Mouse (Mus musculus) lung, postnatal 10 days (tissue): Measurements from ENCODE around the gene Maml3.
A peak's percentile ranks its signal among the peaks of the same experiment; 100 is the strongest.

ENCODE experiments used
- DNase-seq: peaks from one replicate; pipeline ENCODE4 v3.0.0; 2021

Maml3 gene

DNA sequence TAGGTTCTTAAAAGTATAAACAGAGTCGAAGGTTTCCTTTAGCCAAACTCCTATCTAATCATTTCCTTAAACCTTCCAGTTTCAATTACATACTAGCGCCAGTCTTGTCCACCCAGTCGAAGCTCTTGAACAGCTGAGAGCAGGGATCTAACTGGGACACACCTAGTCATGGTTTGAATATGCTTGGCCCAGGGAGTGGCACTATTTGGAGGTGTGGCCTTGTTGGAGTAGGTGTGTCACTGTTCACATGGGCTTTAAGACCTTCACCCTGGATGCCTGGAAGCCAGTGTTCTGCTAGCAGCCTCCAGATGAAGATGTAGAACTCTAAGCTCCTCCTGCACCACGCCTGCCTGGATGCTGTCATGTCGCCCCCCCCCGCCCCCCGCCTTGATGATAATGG lies 244.4 kb downstream of the Maml3 start:
- no peak for DNase-seq

DNA sequence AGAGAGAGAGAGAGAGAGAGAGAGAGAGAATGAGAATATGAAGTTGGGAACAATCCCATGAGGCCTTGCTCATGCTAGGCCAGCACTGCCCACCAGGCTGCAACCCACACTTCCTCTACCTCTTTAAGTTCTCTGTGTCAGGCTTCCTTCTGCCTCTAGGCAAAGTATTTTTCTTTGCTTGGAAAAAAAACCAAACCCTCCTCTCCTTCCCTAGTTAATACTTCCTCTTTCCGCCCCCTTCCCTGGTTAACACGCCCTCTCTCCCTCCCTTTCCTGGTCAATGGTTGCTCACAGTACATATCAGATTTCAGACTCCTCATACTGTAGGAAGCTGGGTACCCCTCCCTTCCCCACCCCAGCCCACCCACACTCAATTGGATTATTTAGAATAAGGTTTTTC lies 245.7 kb downstream of the Maml3 start:
- no peak for DNase-seq

DNA sequence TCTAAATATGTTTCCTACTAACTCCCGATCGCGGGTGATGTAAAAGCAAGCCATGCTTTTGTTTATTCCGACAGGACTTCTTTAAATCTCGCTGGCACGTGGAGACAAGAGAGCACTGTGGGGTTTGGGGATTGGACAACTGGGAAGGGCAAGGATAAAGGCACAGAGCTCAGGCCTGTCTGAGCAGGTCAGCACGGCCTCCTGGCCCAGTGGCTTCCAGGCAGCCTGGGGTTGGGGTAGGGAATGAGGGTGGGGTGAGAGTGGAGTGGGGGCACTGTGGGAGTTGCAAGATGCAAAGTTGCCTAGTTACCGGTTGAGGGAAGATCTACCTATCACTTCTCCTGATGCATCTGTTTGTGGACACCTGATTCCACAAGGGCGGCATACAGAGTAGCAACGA lies 250.7 kb downstream of the Maml3 start:
- no peak for DNase-seq

DNA sequence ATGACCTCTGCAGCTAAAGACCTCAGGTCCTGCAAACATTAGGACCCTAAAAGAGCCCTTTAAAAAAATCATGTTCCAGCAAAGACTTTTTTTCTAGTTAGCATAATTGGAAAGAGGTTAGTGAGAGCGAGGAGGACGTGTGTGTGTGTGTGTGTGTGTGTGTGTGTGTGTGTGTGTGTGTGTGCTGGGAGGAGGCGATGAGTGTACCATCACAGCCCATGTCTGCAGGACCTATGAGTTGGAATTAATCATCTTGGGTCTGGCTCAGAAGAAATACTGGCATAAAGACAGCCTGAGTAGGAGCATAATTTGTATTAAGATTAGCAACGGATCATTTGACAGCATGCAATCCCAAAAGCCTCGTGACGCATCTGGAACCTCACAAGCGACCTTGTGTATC lies 251.3 kb downstream of the Maml3 start:
- no peak for DNase-seq

DNA sequence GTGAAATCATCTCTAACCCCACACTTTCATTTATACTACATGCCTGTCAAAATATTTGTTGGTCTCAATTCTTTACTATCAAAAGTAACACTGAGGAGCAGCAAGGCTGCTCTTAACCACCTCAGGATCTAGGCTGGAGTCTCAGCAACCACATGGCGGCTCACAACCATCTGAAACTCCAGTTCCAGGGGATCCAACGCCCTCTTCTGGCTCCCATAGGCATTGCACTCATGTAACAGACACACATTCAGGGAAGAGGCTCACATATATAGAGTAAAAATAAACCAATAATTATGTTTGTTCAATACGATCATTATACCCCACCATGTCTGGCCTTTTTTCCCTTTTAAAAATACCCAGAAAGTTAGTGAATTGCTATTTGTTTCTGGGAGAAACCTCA lies 252.2 kb downstream of the Maml3 start:
- DNase-seq, result no peak

DNA sequence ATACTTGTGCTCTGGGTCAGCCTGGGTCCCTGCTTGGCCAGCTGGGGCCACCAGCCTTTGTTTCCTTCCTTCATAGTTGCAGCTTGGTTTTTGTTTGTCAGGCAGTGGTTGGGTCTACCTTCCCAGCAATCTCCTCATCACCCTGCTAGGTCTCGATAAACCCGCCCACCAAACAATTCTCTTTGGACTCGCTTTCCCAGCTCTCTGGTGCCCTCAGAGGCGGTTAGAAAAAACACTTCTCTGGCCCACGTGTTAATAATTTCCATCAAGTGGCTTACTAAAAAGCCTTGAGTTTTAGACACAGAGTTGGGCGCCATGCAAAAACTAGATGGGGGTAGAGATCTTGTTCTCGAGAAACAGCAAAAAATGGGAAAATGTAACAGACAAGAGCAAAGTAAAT lies 253.3 kb downstream of the Maml3 start:
- no peak for DNase-seq

DNA sequence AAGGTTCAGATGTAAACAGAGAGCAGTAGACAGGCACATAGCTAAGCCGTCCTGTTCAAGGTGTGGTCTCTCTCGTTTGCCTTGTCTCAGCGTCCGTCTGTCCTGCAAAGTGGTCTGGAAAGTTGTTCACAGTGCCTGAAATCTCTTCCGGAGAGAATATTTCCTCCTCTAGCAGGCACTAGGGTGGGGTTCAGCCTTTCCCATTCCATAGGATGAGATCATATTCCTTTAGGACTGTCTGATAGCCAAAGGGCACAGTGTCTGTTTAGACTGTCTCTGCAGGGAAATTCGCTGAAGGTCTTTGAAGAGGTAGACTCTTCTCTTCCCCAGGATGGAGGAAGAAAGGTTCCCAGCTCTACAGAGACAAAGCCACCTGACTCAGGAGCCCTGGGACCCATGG lies 255.4 kb downstream of the Maml3 start:
- DNase-seq, result no peak

DNA sequence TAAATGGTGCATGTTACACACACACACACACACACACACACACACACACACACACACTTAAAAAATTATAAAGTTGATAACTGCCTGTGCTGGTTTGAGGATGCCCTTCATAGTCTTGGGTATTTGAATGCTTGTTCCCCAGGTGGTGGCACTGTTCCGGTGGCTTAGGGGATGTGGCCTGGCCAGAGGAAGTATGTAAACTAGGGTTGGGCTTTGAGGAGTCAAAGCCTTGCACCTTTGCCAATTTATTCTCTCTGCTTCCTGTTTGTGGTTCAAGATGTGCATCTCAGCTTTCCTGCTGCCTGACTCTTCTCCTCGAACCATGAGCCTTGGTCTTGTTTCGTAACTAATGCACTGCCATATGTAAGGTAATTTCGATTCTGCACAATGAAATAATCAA lies 257.6 kb downstream of the Maml3 start:
- DNase-seq, result peak; percentile 28

DNA sequence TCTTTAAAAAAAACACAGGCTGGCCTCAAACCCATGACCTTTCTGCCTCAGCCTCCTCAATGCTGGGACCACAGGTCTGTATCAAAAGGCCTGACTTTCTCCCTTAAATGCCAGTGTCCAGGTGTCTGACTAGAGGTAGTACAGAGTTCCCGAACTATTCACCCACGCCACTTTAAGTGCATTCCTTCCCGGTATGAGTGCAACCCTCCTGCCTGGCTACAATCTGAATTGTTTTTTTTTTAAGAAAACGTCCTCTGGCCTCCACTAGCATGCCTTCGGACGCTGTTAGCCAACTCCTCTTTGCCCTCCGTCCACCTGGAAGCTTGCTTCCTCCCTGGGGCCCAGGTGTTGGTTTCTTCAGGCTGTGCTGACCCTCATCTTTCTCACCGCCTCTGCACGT lies 260.6 kb downstream of the Maml3 start:
- DNase-seq, result no peak

DNA sequence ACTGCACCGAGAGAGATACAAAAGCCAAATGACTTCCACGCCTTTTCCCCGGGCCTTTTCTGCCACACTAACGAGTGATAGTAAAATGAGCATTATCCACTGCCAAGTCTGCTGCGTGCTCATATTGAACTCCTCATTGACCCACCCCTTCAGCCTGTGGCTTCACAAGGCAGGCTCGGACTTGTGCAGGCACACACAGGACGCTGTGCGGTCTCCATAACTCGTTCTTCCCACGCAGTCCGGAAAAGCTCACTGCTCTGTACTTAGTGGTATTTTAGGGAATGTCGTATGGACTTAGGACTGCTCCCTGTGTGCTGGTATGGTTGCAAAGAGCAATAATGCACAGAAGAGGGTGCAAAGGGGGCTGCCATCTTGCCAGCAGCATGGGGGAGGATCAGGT lies 262.7 kb downstream of the Maml3 start:
- no peak for DNase-seq

DNA sequence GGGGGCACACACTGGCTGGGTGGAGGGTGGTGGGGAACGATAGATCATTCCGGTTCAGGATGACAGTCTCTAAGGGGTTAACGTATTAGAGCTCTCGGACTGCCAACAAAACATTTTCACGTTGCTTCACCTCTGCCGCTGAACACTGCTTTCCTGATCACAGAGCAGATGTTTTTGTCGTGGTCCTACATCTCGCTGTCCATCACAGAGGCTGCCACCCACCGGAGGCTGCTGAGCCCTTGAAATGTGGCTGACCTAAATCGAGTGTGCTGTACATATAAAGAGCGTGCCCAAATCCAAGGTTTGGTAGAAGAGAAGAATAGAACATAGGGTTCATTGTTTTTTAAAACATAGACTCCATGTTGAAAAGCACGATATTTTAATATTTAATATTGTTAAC lies 263.3 kb downstream of the Maml3 start:
- DNase-seq, result no peak

DNA sequence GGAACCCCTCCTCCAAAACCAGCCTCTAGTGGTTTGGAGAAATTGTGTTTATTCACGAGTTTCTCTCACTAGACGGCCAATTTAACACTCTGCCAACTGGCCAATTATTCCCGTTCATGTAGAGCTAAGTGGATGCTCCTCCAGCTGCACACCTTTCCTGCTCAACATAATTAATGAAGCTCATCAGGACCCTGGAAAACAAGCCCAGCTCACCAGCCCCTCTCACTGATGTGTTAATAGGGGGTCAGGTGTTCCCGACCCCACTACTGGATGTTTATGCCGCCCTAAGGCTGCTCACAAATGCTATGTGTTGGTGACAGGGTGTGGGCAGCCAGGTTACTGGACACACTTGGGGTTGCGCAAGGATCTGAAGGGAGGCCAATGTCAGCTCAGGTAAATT lies 263.7 kb downstream of the Maml3 start:
- no peak for DNase-seq

DNA sequence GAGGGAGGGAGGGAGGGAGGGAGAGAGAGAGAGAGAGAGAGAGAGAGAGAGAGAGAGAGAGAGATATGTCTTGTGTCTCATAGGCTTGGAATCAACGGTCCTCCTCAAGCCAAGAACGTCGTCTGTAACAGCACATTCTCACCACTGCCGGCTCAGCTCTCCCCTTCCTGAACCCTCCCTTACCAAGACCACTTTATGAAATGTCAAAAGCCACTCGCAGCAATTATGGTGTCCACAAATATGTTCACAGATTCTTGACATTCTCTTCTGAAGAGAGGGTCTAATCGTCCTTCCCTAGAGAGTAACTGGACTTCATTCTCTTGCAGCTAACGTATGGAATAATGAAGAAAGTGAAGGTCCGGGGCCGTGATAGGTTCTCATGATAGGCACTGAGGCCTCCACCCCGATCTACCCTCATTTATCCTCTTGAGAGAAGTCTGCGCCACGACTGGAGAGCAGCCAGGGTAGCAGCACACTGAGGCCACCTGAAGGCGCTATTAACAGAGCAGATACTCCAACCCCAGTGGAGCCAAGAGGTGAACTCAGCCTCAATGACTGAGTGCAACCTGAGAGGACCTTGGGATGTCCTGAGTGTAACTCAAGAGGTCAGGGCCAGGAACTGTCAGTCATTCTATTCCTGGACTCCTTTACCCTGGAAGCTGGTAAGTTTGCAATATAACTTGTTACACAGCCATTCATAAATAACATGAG lies 264.6 kb downstream of the Maml3 start:
- DNase-seq, result no peak

DNA sequence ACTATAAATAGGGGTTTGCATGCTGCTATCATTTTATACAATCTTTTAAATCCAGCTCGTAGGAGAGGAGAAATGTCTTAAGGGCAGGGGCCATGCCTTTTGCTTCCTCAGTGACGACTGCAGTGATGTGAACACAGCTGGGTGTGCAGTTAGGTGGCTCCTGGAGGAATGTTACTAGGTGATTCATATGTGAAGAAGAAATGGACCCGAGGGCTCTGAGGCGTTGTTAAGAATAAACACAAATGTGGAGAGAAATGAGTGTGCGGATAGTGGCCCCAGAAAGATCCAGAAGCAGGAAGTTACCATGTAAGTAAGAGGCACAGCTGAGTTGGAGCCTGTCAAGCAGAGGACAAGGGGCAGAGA lies 265.5 kb downstream of the Maml3 start:
- no peak for DNase-seq

DNA sequence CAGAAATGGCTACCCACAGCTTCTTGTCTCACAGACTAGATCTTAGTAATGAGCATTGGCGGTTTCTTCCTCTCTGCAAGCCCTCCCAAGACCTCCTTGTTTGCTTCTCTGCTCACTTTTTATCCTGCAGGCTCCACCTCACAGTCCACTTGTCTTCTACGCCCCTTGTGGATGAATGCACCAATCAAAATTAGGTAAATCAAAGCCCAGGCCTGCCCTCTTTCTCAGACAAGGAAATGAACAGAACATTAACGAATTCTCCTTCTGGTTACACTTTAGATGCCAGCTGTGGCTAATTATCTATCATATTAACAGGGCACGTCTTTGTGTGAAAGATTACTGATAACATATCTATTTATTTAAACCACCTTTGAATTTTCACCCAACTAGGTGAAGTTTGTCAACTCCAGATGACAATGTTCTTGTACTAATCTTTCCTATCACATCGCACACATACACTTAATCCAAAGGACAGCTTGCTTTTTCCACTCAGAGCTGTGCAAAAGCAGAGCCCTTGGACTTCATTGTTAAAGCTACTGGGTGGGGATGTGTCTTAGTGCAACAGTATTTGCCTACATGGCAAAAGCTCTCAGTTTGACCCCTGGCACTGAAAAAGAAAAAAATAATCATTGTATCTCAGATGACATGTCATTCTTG lies 266.1 kb downstream of the Maml3 start:
- DNase-seq, result no peak

DNA sequence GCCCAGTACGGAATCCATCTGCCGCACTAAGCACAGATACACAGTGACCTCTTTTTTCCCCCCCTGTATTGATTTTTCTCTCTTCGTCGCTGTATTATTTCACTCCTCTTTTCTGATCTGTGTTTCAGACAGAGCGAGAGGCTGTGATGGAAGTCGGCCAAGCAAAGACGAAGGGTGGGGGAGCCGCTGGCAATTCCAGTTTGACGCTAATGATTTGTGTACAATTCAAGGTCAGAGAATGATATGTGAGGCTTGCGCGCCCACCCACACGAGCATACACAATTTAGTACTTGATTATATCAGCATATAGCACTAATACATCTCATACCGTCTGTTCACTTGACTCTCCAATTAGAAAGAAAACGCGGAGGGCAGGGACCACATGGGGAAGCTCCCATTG lies 271.9 kb downstream of the Maml3 start:
- DNase-seq, result peak; percentile 32

DNA sequence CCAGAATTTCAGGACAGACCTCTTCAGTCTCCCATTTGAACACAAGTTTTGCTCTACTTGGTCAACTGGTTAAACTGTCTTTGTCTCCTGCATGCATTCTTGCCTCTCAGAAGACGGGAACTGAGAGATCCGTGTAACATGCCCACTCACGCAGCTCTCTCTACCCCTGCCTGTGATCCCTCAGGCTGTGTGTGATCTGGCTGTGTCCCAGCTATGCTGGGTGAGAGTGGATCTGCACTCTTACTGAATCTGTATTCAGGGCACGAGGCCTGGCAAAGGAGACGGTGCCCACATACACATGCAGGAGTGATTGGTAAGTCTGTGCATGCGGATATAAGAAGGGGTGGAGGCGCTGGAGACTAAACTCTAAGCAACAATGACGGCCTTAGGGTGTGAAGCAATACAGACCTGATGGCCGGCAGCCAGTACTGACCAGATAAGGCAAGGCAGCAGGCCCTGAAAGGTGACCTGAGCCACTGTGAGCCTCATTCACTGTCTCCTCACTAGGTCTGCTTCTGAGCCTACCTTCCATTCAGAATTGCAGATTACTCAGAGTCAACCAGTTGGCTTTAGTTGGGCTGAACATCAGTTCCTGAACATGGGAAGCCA lies 274.0 kb downstream of the Maml3 start:
- no peak for DNase-seq

DNA sequence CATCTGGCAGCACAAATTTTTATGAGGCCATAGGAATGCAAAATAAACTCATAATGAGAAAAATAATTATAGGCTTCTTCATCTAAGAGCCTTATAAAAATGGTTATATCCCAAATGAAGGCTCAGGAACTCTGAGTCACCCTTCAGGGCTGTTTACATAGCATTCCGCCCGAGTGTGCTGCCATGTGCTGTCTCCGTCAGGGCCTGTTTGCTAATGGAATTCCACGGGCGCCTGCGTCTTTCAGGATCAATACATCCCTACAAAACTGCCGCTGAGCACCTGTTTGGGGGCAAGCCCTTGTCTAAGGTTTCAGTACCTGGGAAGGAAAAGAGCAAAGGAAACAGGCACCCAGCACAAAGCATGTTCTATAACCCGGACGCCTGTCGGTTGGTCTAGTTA lies 279.3 kb downstream of the Maml3 start:
- no peak for DNase-seq

DNA sequence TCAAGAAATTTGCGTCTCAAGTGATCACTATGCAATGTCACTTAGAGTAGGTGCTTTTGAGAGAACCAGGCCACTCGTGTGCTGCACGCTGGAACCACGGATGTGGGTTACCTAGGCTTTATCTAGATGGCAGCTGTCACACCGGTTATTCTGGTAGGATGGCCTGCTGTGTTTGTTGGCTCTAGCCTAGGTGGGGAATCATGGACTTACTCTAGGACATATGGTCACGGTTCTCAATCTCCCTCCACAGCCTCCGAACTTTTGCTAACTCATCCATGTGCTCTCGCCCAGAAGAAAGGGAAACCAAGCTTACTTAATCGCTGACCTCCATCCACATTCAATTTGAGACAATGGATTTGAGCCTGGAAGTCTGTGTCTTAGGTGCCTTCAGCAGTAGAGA lies 280.4 kb downstream of the Maml3 start:
- DNase-seq, result no peak

DNA sequence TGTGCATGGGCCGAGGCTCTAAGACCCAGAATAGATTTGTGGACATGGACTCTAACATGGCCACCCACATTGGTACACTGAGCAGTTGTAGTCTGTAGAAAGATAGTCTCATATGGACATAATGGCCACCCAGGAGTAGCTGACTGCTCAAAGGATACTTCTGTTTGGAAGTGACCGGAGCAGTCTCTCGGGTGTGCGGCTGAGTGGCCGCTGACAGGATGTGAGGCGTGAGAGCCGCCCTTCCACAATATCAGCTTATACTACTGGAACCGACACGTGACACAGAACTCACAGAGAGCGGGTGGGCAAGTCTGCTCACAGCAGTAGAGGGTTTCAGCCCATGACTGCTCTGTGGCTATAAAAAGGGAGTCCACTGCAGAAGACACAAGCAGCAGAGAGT lies 283.3 kb downstream of the Maml3 start:
- peak; percentile 52 for DNase-seq

DNA sequence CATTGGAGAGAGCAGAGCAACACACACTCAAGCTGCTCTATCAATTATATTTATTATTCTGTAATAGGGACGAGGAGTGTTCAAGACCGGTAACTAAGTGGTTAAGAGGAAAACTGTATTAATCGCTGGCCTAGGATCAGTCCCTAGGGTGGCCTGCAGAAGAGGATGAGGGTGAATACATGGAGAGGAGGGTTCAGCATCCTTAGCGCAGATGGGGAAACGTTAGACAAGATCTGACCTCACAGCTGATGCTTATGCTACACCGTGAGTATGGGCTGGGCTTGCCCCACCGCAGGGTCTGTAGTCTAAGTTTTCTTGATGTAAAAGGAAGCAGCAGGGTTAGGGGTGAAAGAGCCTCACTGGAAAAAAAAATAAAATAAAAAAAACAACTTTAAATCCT lies 285.8 kb downstream of the Maml3 start:
- DNase-seq, result no peak

DNA sequence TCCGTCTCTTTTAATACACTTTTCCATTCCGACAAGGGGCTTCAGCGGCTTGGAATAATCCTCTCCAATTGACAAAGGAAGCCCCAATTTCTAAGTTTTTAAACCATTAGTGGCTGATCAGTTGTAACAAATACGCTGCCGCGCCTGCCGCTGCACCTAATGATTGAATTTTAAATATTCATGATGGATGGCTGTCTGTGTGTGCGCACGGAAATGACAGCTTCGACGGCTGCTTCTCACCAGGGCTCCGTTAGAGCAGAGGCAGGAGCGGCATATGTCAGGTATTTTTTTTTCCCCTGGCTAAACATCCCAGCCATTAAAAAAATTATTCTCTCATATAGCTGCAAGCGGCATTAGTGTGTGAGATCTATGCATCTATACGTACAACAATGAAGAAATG lies 287.0 kb downstream of the Maml3 start:
- no peak for DNase-seq

DNA sequence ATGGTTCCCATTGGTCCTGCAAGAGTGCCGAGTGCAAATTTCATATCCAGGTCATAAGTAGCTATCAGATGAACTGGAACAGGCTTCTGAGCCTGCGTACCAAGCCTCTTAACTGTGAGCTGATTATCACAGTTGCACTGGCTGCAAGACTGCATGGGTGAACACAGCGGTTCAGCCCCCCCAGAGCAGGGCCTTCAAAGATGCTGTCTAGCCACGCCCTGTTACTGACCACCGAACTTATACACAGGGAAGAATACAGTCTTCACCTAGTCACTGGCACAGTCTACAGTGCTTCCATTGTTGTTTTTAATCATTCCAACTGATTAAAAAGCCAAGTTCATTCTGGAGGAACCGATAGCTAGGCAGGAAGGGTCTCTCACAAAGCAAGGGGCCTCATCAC lies 287.5 kb downstream of the Maml3 start:
- no peak for DNase-seq

DNA sequence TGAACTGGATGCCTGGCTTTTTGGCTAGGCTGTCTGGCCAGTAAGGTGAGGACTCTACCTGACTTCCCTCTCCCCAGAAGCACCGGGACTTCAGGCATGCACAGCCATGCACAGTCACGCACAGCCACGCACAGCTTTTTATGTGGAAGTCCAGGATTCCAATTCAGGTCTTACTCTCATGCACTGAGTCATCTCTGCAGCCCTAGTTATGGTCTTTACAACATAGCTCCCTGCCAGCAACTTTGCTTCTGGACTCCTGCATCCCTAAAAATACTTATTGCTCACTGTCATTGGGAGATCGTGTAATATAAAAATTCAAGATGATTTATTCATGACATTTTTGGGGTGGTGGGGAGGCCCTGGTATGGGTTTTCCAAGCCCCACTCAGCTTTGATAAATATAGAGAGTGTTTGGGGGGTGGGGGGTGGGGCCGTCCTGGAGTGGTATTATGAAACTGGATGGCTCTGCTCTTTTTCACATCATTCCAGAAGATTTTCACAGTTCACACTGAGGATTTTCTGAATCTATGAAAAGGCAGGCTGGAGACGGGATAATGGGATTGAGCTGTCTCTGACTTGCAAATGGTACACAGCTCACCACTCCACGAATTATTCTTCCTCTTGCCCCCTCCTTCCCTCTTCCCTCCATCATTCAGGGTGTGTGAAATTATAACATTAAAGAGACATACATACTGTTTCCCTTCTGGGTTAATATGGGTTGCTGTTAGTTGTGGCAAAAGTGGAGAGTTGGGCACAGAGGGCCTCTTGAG lies 288.2 kb downstream of the Maml3 start:
- DNase-seq, result no peak
